Mouse (Mus musculus): ENCODE results near the gene Lrrc61.

The Lrrc61 gene

DNA sequence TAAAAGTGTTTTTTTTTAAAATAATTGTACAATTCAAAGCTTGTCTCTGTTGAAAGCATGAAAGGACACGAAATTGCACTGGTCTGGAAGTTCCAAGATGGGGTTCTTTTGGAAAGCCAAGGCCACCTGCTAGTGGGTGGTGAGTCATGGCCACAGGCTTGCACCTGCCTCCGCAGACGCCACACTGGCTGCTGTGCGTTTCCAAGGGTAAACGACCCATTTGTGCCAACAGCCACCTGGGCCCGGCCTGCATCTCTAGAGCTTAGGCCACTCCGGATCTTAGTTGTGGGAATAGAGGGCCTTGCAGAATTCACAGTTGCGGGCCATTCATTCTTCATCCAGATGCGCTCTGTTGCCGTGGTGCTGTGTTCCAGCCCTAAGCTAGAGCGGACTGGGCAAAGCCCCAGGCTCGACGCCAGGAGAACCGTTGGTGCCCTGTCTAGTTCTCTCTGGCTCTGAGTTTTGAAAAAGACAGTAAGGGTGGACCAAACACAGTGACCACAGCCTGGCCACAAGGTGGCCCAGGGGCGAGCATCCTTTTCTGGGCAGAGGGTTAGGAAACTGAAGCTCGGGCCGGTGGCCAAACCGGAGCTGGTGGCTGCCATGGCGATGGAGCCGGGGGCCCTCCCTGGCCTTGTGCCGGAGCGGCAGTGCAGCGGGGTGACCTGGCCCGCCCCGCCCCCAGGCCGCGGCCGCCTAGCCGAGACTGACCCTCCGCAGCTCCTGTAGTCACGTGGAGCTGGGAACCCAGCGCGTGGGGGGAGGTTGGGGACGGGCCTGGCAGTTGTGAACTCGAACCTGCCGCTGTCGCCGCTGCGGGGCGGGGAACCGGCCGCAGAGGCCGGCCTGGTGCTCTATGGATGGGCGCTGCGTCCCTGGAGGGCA lies 38.8 kb downstream of the Lrrc61 start, which contains the start of the genes Repin1 and Gm44965:
Repin1 (plus strand) TSS at position 726 of the 885 bp plus-strand sequence.
Gm44965 (plus strand) TSS at position 784 of the 885 bp plus-strand sequence.
- DNase-seq: peak; percentile 97

DNA sequence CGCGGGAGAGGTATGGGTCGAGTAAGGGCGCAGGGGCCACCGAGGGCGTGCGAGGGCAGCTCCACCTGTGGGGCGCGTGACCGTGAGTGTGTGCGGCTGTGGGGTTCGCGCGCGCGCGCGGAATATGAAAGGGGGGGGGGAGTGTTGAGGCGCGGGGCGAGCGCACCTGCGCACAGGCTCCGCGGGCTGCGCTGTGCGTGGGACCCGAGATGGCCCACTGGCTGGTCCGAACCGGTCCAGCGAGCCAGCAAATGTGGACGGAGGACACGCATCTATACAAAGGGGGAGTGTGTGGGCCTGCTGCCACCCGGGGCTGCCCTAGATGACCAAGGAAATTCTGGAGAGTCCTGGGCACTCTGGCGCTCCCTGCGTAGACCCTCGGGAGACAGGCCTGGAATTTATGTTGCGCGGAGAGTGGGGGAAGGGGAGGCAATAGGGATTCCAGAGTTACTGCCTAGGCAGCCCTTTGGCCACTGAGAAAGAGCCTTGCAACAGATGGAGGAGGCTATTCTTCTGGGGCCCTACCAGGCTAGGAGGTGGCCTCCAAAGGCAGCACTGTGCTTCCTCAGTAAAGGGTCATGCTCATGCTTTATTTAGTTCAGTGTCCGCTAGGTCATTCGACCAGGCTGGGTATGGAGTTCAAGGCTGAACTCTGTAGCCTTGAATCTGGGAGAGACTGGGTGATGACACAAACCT lies 39.6 kb downstream of the Lrrc61 start:
- DNase-seq: peak; percentile 71

DNA sequence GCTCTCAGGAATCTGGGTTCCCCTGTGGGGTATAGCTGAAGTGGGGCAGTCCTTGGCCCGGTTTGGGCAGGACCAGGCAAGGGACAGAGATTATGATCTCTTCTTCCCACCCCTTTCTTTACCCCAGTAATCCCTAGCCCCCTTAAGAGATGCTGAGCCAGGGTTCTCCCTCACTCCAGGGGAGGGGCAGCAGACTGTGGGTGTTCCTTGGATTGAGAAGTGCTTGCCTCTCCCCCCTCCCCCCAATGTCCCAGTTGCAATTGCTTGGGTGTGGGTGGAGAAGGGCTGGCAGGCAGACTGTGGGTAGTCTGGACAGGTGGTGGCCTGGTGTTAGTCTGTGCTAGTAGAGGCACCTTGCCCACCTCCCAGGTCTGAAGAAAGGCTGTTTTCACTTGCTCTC lies 40.7 kb downstream of the Lrrc61 start:
- DNase-seq: peak; percentile 45

DNA sequence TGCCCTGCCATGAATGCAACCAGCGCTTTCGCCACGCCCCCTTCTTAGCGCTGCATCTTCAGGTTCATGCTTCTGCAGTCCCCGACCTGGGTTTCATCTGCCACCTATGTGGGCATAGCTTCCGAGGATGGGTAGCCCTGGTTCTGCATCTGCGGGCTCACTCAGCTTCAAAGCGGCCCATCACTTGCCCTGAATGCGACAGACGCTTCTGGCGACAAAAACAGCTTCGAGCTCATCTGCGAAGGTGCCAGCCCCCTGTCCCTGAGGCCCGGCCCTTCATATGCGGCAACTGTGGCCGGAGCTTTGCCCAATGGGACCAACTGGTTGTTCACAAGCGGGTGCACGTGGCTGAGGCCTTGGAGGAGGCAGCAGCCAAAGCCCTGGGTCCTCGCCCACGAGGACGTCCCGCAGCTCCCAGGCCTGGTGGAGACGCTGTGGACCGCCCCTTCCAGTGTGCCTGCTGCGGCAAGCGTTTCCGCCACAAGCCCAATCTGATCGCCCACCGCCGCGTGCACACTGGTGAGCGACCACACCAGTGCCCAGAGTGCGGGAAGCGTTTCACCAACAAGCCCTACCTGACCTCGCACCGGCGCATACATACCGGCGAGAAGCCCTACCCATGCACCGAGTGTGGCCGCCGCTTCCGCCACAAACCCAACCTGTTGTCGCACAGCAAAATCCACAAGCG lies 42.1 kb downstream of the Lrrc61 start:
- DNase-seq: no peak

DNA sequence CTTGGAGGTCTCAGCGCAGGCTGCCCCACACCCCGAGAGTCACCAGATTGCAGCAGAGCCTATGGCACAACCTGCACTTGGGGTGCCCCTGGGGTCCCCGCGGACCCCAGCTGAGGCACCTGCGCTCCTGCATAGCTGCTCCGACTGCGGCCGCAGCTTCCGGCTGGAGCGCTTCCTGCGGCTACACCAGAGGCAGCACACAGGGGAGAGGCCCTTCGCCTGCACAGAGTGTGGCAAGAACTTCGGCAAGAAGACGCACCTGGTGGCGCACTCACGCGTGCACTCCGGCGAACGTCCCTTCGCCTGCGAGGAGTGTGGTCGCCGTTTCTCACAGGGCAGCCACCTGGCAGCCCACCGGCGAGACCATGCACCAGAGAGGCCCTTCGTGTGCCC lies 42.6 kb downstream of the Lrrc61 start:
- no peak for DNase-seq

DNA sequence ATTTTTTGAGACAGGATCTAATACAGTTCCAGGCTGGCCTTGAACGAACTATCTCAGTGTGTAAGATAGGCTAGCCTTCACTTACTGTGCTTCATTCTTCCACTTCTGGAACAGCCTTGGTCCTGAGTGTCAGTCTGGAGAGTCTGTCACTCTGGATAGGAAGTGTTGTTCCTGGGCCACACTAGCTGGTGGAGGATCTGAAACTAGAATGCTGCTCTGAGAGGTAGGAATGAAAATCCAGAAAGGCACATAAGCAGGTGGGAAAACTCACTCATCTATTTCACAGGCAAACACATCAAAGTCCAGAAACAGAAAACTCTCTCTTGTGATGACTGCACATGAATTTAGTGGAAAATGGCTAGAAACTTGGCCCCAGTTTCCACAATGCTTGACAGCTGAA lies 46.0 kb downstream of the Lrrc61 start:
- DNase-seq: no peak

DNA sequence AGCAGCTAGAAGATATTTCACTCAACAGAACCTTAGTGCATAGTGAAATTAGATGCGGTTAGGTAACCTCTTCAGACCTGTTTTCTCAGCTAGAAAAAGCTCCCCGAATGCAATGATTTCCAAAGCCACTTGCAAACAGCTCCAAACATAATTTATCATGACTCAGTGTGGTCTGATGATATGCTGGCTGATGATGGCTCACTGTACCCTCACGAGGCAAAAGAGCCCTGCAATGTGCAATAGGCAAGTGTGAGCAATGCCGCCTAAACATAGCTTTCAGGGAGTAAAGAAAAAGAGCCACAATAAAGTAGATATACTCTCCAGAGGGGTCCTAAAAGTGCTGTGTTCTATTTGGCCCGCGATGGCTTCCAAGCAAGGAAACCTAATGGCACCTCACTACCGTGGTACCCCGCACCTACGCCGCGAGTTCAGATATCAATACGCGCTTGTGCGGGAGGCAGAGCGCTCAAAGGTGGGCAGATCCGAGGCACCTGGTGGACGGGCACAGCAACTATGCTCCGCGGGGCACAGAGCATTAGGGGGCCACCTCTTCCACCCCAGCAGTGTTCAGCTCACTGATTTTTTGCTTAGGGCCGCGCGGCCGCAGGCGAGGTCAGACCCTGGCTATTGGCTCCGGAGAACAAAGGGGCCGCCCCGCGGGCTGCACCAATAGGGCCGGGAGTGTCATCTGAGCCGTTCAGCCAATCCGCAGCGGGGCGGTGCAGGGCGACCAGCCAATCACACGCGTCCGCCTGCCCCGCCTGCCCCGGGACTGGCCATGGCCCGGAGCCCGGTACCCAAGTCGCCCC lies 46.9 kb downstream of the Lrrc61 start, which contains the start of gene Zfp775:
Zfp775 (plus strand) TSS at position 793 of the 809 bp plus-strand sequence.
- DNase-seq: peak; percentile 98

DNA sequence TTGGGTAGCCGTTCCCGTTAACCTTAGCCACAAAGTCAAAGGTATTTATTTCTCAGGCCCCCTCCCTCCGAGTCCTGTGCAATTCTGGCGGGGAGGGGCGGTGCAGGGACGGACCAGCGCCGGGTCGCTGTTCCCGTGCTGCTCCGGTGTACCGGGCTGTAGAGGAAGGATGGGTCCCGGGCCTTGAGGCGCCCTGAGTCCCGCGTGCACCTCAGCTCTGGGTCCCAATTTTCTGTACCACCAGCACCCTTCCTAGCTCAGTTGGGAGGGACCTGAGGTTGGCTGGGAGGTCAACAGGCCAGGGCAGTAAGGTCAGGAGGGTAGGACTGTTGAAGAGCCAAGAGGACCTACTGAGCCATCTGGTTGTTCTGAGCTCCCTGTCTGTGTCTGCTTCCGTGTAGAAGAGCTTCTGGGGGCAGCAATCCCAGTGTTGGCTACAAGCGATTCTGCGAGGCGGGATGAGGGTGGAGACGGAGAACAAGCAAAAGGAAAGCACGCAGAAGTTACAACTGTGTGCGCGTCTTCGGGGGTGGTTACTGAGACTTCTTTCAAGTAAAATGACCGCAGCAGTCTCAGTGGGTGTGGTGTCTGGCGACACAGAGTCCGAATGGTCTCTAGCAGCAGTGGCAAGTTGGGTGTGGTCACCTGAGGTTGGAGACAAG lies 47.6 kb downstream of the Lrrc61 start:
- no peak for DNase-seq

DNA sequence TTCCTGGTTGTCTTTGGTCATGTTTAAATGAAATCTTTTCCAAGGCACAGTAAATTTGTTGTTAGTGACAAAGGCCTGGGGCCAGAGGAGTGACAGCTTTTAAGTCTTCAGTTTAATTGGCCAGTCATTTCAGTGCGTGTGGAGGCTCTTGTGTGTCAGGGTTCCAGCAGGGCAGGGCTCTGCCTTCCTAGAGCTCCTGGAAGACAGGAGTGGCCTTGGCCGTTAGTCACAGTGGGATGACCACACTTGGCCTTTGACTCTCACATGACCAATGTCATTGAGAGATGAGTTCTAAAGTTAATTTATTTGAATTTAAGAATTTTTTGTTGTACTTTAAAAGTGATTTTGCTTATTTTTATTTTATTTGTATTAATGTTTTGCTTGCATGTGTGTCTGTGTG lies 53.5 kb downstream of the Lrrc61 start:
- no peak for DNase-seq

DNA sequence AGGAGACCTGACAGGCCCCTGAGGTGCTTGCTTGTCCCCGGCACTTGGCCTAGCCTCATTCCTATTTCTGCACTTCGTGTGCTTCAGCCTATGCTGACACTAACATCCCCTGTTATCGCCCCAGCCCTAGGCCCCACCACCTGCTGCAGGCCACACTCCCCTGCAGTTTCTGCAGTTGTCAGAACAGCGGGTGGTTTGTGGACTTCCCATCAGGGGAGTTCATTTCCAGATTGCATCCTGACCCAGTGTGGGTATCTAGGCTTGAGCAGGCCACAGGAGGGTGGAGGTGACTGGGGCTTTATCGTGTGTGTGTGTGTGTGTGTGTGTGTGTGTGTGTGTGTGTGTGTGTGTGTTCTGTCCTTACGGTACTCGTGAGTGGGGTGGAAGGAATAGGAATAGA lies 54.9 kb downstream of the Lrrc61 start:
- no peak for DNase-seq

DNA sequence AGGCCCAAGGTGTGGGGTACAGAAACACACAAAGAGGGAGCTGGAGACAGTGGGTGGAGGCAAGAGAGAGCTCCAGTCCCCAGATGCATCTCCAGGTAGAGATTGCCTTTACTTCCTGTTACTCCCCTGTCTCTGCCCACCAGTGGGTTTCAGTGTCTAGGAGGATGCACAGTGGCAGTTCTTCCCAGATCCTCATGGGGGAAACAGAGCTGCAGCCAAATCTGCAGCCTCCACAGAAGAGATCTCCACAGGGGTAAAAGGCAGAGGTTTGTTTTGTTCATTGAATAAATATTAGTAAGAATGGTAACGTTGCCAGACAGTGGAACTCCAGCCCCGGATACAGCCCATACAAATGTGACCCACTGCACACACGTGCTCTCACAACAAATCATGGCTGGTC lies 56.1 kb downstream of the Lrrc61 start:
- no peak for DNase-seq

DNA sequence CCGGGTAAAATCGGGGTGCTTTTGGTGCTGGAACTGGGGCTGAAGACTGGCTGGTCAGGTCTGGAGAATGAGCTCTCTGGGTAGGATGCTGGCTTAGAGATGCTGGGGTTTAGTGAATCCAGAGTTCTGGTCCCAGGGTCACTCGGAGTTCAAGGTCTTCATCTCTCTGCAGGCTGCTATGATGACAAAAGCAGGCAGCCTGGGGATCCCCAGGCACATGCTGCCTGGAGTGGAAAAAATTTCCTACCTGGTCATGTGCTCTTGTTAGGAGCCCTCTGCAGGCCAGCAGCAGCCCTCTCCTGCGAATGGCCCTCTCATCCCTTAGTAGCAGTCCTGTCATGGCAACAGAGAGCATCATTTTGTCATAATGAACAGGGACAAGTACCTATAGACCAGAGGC lies 58.9 kb downstream of the Lrrc61 start:
- no peak for DNase-seq

DNA sequence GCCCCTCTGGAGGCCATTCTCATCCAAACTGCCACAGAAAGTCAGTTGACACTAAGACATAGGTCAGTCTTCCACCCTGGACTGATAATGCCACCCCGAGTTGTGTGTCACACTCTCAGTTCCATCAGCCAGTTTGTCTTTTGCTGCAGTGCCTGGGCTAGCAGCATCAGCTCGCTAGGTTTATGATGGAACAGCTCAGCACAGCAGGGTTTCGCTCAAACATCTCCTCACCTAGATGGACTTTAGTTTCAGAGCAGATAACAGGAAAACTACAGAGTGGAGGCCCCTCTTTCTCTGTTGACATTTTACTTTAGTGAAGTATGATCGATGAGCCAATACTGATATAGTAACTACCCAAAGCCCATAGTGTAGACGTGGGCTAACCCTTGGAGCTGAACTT lies 60.2 kb downstream of the Lrrc61 start:
- no peak for DNase-seq

DNA sequence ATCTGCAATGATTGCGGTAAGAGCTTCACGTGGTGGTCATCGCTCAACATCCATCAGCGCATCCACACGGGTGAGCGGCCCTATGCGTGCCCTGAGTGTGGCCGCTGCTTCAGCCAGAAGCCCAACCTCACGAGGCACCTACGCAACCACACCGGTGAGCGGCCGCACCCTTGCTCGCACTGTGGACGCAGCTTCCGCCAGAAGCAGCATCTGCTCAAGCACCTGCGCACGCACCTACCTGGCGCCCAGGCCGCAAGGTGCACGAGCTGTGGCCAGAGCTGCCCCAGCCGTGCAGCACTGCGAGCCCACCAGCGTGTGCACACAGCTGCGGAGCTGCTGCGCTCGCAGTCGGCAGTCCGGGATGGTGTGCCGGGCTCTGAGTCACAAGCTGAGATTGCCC lies 65.4 kb downstream of the Lrrc61 start:
- DNase-seq: no peak
